Mouse (Mus musculus) erythroid progenitor cell, adult 5-6 weeks (primary cell): ENCODE results near the gene Shisa8. TPM values are rescaled to one million over a fixed set of nuclear protein-coding genes. Genes with fewer than 3 reads are reported as not detected.

Source experiments
- ATAC-seq: replicated peaks from 2 replicates; pipeline ENCODE4 v1.8.0; 2016; ENCODE audit warnings: moderate number of reproducible peaks, mild to moderate bottlenecking, moderate TSS enrichment, inconsistent platforms; ENCODE audit not compliant: poor library complexity, low FRiP score, severe bottlenecking
- total RNA-seq, 2 experiments: library from RNA; stranded (forward) in 1 of 2; stranded (reverse) in 1 of 2; fragments of 150-400 nt in 1 of 2; fragments of 186-747, 209-891 nt in 1 of 2; gene quantifications; 2 replicates each; pipeline versions ENCODE4 v1.2.3 to v1.2.4; 2015 to 2017; ENCODE audit warnings: low replicate concordance in 2 of 2

The Shisa8 gene
- total RNA-seq, 2 experiments from 2014 or later: not detected

GRCm38 (mm10) chr15:82207105-82207459 is 5.5 kb downstream of the Shisa8 start:
- ATAC-seq: no peak

GRCm38 (mm10) chr15:82206365-82207104 is 6.1 kb downstream of the Shisa8 start:
- 0 out of 2 replicates have a peak, but pooled peaks have one; percentile 36 for ATAC-seq

- no peak for ATAC-seq
Observed at GRCm38 (mm10) chr15:82204680-82205371, 7.8 kb downstream of the Shisa8 start.

GRCm38 (mm10) chr15:82203611-82204351 is 8.8 kb downstream of the Shisa8 start:
- ATAC-seq: no peak

GRCm38 (mm10) chr15:82203090-82203489 is 9.5 kb downstream of the Shisa8 start:
- no peak for ATAC-seq

DNA sequence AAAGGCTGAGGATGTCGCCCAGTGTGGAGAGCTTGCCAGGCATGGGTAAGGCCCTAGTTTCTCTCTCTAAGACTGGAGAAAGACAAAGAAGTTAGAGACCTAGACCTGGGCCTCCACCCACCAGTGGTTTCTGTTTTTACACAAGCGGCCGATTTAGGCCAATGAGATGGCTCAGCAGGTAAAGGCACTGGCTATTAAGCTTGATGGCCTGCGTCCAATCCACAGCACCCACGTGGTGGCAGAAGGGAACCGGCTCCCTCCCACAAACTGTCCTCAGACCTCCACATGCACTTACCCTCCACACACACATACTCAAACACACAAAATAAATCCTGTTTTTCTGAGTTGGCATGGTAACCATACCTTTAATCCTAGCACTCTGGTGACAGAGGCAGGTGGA is 10.5 kb downstream of the Shisa8 start:
- ATAC-seq: no peak

DNA sequence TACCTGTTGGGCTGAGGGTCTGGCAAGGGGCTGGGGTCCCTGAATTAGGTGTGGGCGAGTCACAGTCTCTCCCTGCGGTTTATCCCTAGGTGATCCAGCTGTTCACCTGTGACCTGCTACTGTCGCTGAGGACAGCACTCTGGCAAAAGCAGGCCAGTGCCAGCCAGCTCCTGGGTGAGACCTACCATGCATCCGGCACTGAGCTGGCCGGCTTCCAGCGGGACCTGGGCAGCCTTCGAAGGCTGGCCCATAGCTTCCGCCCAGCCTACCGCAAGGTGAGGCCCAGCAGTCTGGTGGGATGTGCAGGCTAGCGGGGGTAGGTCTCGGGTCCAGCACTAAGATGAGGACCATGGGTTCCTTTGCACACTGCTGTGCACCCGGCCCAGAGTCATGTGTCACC is 13.1 kb downstream of the Shisa8 start:
- no peak for ATAC-seq

- no peak for ATAC-seq
Observed at GRCm38 (mm10) chr15:82198342-82198741, 14.3 kb downstream of the Shisa8 start.

DNA sequence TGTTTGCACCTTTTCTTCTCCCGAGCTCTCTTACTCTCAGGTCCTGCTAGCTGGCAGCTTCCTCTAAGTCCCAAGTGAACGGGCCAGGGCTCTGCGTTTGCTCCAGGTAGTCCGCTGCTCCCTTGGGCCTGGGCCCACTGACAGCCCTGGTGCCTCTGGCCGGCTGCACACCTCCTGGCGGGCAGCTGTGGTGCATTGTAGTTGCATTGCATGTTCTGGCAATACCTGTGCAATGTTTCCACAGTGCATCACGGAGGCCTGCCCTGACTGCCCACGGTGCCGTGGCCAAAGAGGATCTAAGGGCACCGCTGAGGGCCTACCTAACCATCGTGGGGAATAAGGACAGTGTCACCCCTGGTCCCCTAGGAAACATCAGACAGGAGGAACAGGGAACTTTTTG is 14.7 kb downstream of the Shisa8 start:
- ATAC-seq: no peak

GRCm38 (mm10) chr15:82197246-82197750 is 15.3 kb downstream of the Shisa8 start:
- no peak for ATAC-seq

- ATAC-seq: no peak
Observed at GRCm38 (mm10) chr15:82196300-82196699, 16.3 kb downstream of the Shisa8 start.

DNA sequence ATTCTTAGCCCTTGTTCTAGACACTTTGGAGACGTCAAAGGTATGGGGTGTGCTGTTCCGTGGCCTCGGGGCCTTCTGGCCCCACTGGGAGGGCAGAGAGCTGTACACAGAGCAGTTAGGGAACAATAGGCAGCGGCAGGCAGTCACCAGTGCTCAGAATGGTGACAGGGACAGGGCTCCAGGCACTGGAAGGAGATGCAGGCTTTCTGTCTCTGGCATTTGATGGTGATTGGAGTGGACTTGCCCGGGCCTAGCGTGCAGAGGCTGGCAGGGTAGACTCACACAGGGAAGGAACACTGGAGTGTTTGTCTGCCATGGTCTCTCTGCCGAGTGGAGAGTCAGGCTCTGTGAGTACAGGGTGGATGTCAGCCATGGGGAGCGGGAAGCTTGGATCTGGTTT is 20.0 kb downstream of the Shisa8 start:
- ATAC-seq: no peak

GRCm38 (mm10) chr15:82188481-82189240 is 24.0 kb downstream of the Shisa8 start:
- ATAC-seq: no peak

DNA sequence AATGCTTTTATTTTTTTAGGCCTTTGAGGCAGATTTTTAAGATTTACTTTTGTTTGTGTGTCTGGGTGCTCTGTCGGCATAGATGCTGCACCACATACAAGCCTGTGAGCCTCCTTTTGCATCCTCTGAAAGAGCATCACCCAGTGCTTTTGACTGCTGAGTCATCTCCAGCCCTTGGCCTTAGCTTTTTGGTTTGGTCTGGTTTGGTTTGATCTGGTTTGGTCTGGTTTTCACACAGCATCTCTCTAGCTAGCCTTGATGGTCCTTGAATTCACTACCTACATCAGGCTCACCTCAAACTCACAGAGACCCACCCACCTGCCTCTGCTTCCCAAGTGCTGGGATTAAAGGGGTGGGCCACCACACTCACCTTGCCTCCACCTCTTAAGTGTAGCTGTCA is 24.7 kb downstream of the Shisa8 start:
- no peak for ATAC-seq

DNA sequence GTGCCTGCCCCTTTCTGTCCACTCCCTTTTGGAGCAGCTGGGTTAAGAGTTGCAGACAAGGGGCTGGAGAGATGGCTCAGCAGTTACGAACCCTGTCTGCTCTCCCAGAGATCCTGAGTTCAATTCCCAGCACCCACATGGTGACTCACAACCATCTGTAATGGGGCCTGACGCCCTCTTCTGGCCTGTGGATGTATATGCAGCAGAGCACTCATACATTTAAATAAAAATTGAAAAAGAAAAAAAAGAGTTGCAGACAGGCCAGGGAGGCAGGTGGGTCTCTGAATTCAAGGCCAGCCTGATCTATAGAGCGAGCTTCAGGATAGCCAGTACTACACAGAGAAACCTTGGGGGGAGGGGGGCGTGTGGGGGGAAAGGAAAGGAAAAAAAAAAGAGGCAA is 25.2 kb downstream of the Shisa8 start:
- no peak for ATAC-seq

DNA sequence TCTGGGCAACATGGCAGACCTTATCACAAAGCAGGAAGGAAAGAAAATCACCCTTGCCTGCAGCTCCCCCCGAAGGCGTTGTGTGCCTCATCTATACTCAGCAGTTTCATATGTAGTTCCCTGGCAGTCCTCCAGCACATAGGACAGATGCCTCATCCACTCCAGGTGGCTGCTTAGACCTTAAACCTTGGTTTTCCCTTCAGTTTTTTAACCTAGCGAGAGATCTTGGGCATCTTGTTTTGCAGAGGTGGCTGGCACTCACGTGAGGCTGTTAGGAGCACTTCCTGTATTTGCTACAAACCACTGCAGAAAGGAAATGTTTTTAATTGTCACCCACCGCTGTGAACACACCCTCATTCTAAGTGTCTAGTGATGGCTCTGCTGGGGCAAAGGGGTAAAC is 25.7 kb downstream of the Shisa8 start:
- 0 out of 2 replicates have a peak, but pooled peaks have one; percentile 8 for ATAC-seq

DNA sequence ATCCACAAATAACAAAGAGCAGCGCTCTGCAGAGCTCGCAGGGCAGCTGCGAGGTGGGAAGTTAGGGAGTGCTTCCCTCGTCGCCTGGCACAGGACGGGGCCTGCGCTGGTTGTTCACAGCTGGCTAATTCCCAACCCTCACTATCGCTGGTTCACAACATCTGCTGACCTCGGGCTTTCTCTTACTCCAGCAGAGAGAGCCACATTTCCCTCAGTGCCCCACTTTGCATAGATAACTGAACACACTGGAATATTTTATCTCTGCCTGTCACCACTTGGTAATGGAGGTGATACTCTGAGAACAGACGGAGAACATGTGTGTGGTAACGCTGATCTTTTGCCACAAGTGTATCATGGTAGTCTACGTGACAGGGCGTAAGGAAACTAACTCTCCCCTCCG is 26.5 kb downstream of the Shisa8 start:
- peak; percentile 64 for ATAC-seq

DNA sequence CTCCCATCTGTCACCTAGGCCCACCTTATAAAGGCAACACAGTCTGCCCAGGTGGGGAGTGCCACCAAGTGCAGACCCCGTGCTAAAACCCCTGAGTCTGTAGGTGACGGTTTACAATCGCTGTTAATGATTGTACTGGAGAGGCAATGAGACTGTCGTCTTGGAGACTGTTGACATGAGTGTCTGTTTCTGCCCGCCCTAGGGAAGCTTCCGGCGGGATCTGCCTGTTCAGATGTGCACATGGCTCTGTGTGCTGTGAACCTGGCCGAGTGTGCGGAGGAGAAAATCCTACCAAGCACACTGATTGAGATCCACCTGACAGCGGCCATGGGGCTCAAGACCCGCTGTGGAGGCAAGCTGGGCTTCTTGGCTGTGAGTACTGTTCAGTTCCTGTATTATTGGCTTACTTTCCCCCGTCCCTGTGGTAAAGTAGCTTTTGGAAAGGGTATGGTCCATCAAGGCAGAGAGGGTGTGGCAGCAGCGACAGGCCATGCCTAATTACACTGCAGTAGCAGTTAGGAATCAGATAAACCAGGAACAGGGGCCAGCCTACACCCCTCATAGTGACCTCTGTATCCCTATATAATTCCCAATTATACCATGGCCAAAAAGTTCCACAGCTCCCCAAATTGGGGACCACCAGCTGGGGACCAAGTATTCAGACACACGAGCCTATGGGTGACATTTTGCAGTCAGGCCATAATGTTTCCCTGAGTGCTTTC is 27.4 kb downstream of the Shisa8 start:
- ATAC-seq: no peak

- no peak for ATAC-seq
Observed at GRCm38 (mm10) chr15:82184656-82185055, 28.0 kb downstream of the Shisa8 start.
